Mouse (Mus musculus) spleen, postnatal 10 days (tissue): ENCODE results near the gene Igdcc3.

Experiments used
- DNase-seq, 2 experiments: peaks; one replicate each; pipeline ENCODE4 v3.0.0; 2021 to 2022; ENCODE audit warnings: low spot score in 2 of 2

Gene Igdcc3

DNA sequence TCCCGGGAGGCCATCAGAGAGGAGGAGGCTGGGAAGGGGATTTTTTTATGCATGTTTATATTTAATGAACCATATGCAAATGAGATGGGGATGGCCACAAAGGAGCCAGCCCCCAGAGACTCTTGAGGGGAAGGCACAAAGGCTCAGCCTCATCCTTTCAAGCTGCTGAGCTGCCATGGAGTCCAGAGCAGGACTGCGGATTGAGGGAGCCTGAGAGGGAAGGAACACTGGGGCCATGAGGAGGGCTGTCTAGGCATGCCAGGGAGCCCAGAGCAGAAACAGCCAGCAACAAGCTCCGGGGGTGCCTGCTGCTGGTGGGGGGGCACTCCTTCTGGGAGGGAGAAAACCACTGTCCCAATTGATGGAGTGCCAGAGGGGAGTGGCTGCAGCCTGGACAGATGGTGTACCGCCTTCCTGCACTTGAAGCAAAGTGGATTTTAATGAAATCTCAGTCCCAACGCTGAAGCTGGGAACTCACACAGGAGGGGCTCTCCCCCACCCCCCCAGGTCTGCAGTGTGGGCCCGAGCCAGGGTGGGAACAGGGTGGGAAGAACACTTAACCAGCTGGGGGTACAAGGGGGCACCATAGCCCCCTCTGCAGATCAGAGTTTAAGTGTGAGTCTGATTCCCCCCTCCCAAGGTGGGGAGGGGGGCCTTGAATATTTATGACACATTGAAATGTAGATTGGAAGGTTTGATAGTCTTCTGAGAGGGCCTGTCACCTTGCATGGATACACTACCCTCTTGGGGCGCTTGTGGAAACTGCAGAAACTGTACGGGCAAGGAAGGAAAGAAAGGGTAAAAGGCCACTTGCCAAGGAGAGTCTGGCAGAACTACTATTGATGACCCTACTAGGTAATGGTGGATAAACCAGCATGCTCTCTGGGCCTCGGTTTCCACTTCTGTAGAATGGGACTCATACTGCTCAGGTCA lies 35.2 kb downstream of the Igdcc3 start:
- no peak for DNase-seq

DNA sequence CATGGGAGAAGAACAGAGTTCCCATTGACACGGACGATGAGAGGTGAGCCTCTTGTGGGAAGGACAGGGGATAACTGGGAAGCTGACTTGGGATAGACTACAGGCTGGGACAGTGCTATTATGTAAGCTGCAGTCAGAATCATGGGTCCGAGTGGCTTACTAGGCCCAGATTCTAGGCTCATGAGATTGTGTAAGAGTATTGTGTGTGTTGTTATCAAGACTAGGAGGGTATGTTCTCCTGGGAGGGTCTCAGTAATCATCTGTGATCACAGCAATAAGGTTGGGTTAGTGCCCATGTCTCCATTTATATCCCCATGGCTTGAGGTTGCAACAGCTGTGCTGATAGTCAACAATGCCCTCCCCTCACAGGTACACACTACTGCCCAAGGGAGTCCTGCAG lies 36.5 kb downstream of the Igdcc3 start:
- DNase-seq: no peak

- DNase-seq: no peak
Measured at GRCm38 (mm10) chr9:65177912-65178311, 36.9 kb downstream of the Igdcc3 start.

- no peak for DNase-seq
Measured at GRCm38 (mm10) chr9:65178336-65179213, 37.6 kb downstream of the Igdcc3 start.

GRCm38 (mm10) chr9:65179817-65180624 lies 39.0 kb downstream of the Igdcc3 start:
- no peak for DNase-seq

DNA sequence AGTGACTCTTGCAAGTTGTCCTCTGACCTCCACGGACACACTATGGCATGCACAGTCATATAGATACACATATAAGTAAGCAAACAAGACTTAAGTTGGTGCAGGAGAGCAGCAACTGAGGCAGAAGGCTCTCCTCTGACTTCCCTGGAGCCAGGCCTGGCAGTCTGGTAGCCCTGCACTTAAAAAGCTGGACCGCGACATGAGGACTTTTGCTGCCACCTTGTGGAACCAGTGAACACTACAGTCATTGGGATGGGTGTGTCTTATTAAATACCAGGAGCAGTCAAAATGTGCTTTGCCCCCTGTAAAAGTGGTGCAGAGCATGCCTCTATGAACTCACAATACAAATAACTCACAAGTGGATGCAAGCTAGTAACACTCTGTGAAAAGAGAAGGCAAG lies 47.6 kb downstream of the Igdcc3 start:
- DNase-seq: peak; percentile 69 to 83

DNA sequence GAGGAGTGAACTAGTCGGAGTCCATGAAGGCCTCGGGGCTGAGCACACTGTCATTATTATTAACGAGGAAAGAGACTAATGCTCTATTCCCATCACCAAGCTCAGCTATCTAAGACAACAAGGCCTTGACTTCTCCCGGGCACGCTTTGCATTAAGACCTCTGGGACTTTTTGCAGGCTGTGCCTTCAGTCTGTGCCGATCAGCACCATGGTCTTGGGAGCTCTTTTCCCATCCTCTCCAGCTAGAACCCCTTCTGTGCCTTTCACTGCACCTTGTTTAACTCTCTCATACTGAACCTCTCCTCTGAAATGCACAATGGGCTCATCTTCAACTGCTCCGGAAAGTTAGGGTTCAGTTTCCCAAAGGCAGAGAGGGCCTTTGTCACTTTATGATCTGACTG lies 49.3 kb downstream of the Igdcc3 start:
- no peak for DNase-seq

- DNase-seq: no peak
Measured at GRCm38 (mm10) chr9:65191389-65191754, 50.4 kb downstream of the Igdcc3 start.

GRCm38 (mm10) chr9:65191755-65192469 lies 50.9 kb downstream of the Igdcc3 start:
- DNase-seq: no peak

- no peak for DNase-seq
Measured at GRCm38 (mm10) chr9:65193214-65193613, 52.2 kb downstream of the Igdcc3 start.

GRCm38 (mm10) chr9:65195053-65195452 lies 54.1 kb downstream of the Igdcc3 start, which contains the start of gene Parp16:
Gene Parp16 (plus strand): TSS chr9:65195353.
- DNase-seq: no peak

- peak; percentile 30 to 47 for DNase-seq
Measured at GRCm38 (mm10) chr9:65195621-65195981, 54.6 kb downstream of the Igdcc3 start.

- DNase-seq: peak in 1 of 2 experiments; percentile 23
Measured at GRCm38 (mm10) chr9:65195982-65196737, 55.2 kb downstream of the Igdcc3 start.

- peak; percentile 97 to 98 for DNase-seq
Measured at GRCm38 (mm10) chr9:65196738-65197569, 56.0 kb downstream of the Igdcc3 start.

DNA sequence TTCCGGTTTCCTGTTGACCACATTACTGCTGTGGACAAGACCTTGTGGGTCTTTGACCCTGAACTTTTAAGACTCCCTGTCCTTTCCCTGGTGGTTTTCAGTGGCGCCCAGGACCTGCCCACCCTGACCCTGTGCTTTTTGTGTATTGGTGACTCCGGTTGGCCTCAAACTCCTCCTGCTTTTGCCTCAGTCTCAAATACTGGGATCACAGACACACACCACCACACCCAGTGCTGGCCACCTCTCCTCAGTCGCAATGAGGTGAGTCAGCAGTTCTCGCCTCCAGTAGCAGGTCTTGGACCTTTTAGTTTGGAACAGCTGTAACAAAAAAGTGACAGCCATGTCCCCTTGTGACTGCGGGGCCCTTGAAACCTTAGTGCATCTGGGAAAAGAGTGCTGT lies 56.8 kb downstream of the Igdcc3 start:
- peak; percentile 38 to 75 for DNase-seq

- DNase-seq: no peak
Measured at GRCm38 (mm10) chr9:65199723-65200122, 58.7 kb downstream of the Igdcc3 start.

GRCm38 (mm10) chr9:65200606-65201005 lies 59.6 kb downstream of the Igdcc3 start:
- DNase-seq: no peak

DNA sequence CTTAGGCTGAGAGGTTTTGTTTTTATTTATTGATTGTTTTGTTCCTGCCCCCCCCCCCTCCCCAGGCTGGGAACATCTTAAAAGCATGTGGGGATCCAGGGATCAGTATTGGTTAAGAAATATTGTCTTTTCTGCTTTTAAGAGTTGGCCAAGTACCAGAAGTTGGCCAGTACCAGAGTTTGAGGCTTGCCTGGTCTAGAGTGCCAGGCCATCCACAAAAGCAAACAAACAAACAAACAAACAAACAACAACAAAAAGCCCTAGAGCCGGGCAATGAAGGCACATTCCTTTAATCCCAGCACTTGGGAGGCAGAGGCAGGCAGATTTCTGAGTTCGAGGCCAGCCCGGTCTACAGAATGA lies 60.0 kb downstream of the Igdcc3 start:
- no peak for DNase-seq

DNA sequence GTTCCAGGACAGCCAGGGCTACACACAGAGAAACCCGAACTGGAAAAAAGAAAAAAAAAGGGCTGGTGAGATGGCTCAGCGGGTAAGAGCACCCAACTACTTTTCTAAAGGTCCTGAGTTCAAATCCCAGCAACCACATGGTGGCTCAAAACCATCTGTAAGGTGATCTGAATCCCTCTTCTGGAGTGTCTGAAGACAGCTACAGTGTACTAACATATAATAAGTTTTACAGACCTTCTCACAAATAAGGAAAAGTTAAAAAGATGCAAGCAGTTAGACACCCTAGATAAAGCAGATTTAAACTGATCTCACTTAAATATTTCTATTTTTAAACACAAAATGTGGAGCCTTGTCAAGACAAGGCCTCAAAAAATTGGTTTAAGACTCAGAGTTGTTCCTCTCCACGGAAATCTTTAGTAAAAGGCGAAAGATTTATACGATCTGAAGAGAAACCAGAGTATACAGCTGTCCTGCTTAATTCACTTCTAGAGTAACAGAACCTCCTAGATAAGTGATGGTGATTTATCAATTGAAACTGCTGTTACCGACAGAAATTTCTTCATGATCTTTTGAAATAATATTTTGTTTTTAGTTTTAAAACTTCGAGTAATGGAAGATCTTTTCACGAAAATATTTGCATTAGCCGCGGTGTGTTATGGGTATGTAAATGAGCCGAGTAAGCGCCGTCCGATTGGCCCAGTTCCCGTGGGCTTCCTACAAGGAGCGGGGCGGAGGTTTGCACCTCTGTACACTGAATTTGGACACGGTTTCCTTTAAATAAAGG lies 60.6 kb downstream of the Igdcc3 start:
- peak; percentile 78 to 90 for DNase-seq
